Mouse (Mus musculus) erythroblast, embryonic 14.5 days (primary cell): ENCODE measurements around the gene Chst14. TPM values are rescaled to one million over a fixed set of nuclear protein-coding genes. Genes with fewer than 3 reads are reported as not detected.

ENCODE experiments used
- H3K27me3 ChIP-seq: 2 replicates; pipeline ENCODE4 v1.6.1; 2012; ENCODE audit warnings: inconsistent platforms; ENCODE audit not compliant: control insufficient read depth
- H3K36me3 ChIP-seq: 2 replicates; pipeline ENCODE4 v1.6.1; 2012; ENCODE audit warnings: mild to moderate bottlenecking, inconsistent platforms; ENCODE audit not compliant: control insufficient read depth
- H3K4me1 ChIP-seq: 2 replicates; pipeline ENCODE4 v1.6.1; 2012; ENCODE audit warnings: inconsistent platforms; ENCODE audit not compliant: control insufficient read depth
- H3K4me3 ChIP-seq: replicated peaks from 2 replicates; pipeline ENCODE3; 2012; ENCODE audit warnings: moderate library complexity, mild to moderate bottlenecking, inconsistent platforms
- H3K9me3 ChIP-seq: 2 replicates; pipeline ENCODE4 v1.6.1; 2012; ENCODE audit warnings: low read length, inconsistent platforms, mixed read lengths; ENCODE audit not compliant: control insufficient read depth
- GATA1 ChIP-seq: IDR thresholded peaks from 2 replicates; pipeline ENCODE4 v1.6.1; 2012; ENCODE audit warnings: low read length, inconsistent platforms, mixed read lengths
- TAL1 ChIP-seq: IDR thresholded peaks from 3 replicates; pipeline ENCODE4 v1.6.1; 2012; ENCODE audit warnings: low read length, inconsistent platforms, mixed read lengths
- polyA plus RNA-seq: library from polyadenylated mRNA; stranded (reverse); fragments of >175 nt; gene quantifications from 2 replicates; pipeline ENCODE4 v1.2.3, GENCODE M21; 2012

Gene Chst14
- polyA plus RNA-seq, 1 experiment: 0.15 TPM

DNA sequence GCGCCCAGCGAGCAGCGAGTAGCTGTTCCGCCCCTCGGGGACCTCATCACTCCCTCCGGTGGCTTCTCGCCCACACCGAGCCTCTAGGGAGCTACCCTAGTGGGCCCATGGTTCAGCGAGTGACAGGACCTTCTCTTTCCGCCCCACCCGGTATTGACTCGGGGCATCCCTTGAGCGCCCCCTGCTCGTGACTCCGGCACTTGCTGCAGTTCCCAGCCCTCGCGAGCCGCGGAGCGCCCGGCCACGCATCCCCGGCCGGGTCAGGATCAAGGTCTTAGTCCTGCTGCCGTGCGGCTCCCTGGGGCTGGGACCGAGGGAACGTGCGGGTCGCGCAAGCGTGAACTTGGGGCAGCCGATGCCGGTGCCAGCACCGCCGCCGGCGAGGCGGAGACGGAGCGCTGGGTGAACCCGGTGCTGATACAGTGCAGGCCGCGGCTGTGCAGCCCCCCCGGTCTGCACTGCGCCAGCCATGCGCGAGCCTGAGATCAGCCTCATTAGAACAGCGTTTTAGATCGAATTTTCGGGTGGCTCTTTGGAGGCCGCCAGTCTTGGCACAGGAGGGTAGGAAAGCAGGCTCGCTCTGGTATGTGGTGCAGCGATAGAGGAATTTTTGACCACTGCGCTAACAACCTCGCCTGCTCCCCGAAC is 50.1 kb downstream of the Chst14 start:
- peak overlapping the region; percentile 64 for H3K4me3 ChIP-seq
- peaks cover 29% of the 10 kb centered on the region for H3K4me1 ChIP-seq
- H3K27me3 ChIP-seq: peaks cover 49% of the 10 kb centered on the region
- H3K36me3 ChIP-seq: no peaks in the 10 kb centered on the region
- TF ChIP-seq GATA1 (no peak), TAL1 (no peak)
- no peaks in the 10 kb centered on the region for H3K9me3 ChIP-seq

DNA sequence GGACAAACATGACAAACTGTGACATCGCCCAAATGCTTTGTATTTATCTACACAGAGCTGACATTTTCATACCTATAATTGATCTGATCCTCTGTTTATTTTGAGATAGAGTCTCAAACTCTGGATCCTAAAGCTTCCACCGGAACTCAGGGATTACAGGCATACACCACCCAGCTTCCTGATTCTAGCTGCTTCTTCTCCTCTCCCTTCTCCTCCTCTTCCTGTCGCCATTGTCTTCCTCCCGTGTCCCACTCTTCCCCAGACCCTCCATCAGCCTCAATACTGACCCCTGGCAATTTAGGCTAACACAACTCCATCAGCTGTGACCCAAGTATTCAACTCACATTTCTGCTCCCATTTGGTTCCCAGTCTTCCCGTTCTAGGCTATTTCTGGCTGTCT is 50.6 kb downstream of the Chst14 start:
- peaks cover 29% of the 10 kb centered on the region for H3K4me1 ChIP-seq
- H3K27me3 ChIP-seq: peaks cover 52% of the 10 kb centered on the region
- TF ChIP-seq GATA1 (no peak), TAL1 (no peak)
- peak overlapping the region; percentile 64 for H3K4me3 ChIP-seq
- H3K9me3 ChIP-seq: no peaks in the 10 kb centered on the region
- no peaks in the 10 kb centered on the region for H3K36me3 ChIP-seq

DNA sequence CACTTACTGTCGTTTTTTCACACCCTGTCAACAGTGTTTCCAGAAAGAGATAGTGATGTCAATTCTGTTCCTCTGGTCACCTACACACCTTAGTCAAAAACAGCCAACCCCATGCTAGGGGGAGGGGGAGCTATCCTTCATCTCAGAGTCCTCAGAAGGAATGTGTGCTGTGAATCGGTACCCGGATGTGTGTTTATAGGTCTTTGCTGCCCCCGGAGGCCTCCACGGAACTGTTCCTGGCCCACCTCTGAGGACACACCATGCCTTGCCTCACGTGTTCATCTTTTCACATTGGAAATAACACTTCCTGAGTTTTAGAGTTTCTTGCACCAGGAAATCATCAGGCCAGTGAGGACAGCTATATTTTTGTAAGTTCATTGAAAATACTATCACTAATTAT is 51.8 kb downstream of the Chst14 start:
- Histone ChIP-seq H3K4me3 (no peak overlapping the region), H3K36me3 (no peaks in the 10 kb centered on the region), H3K9me3 (no peaks in the 10 kb centered on the region), H3K4me1 (peaks cover 22% of the 10 kb centered on the region), H3K27me3 (peaks cover 52% of the 10 kb centered on the region)
- TF ChIP-seq TAL1 (no peak), GATA1 (no peak)

Other genes starting within 250 kb of the Chst14 start
- 0.01 TPM in 1 of 2 replicates, not detected in the other for gene Ankrd63, start 222.5 kb upstream of the Chst14 start, polyA plus RNA-seq
- 0.07 and 0.16 TPM in 2 replicates for gene Plcb2, start 198.1 kb upstream of the Chst14 start, polyA plus RNA-seq
- 2.5 and 3.0 TPM in 2 replicates for gene Inafm2, start 180.7 kb upstream of the Chst14 start, polyA plus RNA-seq
- gene Ccdc9b, start 163.8 kb upstream of the Chst14 start, polyA plus RNA-seq: not detected in 2 replicates
- gene Phgr1, start 153.7 kb upstream of the Chst14 start, polyA plus RNA-seq: not detected in 2 replicates
- 0.02 TPM in 1 of 2 replicates, not detected in the other for gene Disp2, start 146.8 kb upstream of the Chst14 start, polyA plus RNA-seq
- 26.7 and 32.4 TPM in 2 replicates for gene Knstrn, start 112.5 kb upstream of the Chst14 start, polyA plus RNA-seq
- 0.30 and 0.45 TPM in 2 replicates for gene Ivd, start 64.5 kb upstream of the Chst14 start, polyA plus RNA-seq
- gene Bahd1, start 26.1 kb upstream of the Chst14 start, polyA plus RNA-seq: 4.0 and 5.7 TPM in 2 replicates
- gene Ccdc32, start 102.9 kb downstream of the Chst14 start, polyA plus RNA-seq: 0.69 and 0.75 TPM in 2 replicates
- 0.03 and 0.09 TPM in 2 replicates for gene Rpusd2, start 108.3 kb downstream of the Chst14 start, polyA plus RNA-seq
- gene Knl1, start 120.6 kb downstream of the Chst14 start, polyA plus RNA-seq: 0.18 and 0.37 TPM in 2 replicates
- gene Rad51, start 186.3 kb downstream of the Chst14 start, polyA plus RNA-seq: 2.7 and 4.3 TPM in 2 replicates
- 4.4 and 6.3 TPM in 2 replicates for gene Rmdn3, start 230.5 kb downstream of the Chst14 start, polyA plus RNA-seq
- 0.20 and 0.22 TPM in 2 replicates for gene Gchfr, start 241.3 kb downstream of the Chst14 start, polyA plus RNA-seq
- gene Gm14137, start 248.0 kb downstream of the Chst14 start, polyA plus RNA-seq: not detected in 2 replicates